Mouse (Mus musculus) c-Kit-positive CD71-negative TER-119-negative erythroid progenitor cells, embryonic 14.5 days (primary cell): Measurements from ENCODE around the gene Gspt1.

Experiments
- DNase-seq: peaks from one replicate; pipeline ENCODE4 v3.0.0-alpha.2; 2013; ENCODE audit warnings: low read depth

Gene Gspt1

DNA sequence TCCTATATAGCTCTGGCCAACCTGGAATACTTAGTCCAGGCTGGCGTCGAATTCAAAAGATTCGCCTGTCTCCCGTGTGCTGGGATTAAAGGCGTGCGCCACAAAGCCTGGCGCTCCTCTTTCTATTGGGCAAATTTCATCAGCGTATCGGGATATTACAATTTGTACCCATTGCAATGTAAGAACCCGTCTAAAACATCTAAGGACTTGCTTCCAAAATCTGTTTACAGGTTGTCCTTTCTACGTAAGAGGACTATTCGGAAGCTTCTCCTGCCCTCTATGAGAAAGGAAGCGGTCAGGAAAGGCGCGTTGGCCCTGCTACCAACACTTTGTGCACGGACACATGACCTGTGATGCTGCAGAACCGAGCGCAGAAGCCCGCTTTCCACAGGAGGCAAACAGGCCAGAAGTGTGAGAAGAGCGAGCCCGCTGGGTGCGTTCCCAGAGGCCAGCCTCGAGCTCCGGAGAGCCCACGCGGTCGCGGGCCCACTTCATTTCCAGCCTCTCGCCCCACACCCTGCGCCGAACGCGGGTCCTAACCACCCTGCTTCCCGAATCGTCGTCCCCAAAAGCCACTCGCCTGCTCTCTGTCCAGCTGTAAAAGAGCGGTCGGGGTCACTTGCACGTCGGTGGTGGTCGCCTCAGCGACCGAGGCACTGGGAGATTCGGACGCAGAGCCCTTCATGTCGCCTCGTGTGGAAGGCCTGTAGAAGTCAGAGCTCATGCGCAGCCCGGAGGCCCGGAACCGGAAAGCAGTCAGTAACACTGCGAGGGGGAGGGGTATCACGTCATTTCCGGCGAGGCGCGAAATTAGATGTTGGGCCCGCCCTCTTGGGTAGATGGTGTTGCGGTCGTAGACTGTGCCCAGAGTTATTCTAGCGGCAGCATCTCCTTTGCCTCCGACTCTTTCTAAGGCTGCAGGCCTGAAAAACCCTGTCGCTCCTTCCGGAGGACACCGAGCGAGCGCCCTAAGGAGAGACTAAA is 51.3 kb downstream of the Gspt1 start, which contains the start of gene Rsl1d1:
TSS of gene Rsl1d1 (minus strand) at position 761 of the 984 bp plus-strand sequence.
- DNase-seq, result peak; percentile 98

- DNase-seq, result no peak
Observed at GRCm38 (mm10) chr16:11201740-11202394, 52.3 kb downstream of the Gspt1 start.

- no peak for DNase-seq
Observed at GRCm38 (mm10) chr16:11200247-11200646, 53.9 kb downstream of the Gspt1 start.

GRCm38 (mm10) chr16:11198467-11198866 is 55.7 kb downstream of the Gspt1 start:
- DNase-seq, result no peak

DNA sequence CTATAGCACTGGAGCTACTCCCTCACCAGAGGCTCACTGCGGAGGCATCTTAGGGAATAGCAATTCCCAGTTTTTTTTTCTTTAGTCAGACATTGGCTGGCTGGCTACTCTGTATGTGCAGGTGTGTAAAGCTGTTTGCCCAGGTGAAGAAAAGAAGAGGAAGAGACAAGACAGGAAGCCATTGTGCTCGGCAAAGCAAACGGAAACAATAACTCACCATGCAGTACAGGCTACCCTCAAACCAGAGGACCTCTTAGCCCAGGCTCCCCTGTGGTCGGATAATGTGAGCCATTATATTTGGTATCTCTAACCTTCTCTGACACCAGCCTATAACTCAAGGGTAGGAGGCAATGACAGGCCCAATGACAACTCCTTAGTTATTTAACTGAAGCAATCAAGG is 57.1 kb downstream of the Gspt1 start:
- no peak for DNase-seq

DNA sequence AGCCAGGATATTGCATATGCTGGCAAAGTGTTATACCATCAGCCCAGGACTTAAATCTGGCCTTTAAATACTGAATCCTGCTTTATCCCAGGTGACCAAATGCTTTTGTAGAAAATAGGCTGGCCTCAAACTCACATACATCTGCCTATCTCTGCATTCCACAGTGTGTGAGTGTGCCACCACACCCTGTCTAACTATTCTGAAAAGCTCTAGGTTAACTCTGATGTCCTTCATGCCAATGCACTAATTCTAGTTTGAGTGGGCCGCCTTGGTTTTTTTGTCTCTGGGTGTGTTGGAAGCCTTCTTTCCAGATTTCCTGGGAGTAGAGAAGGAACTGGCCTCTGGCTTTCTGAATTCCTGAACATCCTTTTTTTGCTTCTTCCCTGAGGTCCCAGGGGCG is 60.9 kb downstream of the Gspt1 start:
- no peak for DNase-seq

GRCm38 (mm10) chr16:11190150-11190549 is 64.0 kb downstream of the Gspt1 start:
- no peak for DNase-seq

DNA sequence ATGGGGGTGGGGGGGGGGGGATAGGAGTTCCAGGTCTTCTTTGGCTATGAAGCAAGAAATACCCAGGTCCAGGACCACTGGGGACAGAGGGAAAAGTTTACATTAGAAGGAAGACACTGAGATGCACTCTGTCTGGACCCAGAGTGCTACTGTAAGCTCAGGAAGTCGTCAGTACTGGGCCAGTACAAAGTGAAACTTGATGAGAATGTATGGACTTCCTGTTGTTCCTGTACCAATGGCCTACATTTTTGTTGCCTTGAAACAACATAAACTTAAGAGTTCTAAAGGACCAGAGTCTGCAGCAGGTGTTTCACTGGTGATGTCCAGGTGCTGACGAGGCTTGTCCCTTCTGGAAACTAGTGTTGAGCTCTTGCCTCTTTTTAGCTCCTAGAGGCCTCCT is 76.7 kb downstream of the Gspt1 start:
- DNase-seq, result no peak

DNA sequence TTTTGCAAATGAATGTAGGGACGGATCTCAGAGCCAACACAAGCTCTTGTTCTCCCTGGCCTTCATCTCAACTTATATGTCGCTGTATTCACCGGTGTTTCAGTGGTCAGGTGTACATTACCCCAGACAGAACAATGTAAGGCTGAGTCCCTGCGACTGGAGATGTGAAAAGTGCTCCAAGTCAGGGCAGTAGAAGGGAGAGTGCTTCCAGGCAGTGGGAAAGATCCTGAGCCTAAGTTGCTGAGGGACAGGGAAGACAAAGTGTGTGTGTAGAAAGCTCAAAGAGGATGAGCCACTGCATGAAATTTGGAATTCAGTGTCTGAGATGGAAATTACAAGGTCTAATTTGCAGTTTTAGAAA is 77.3 kb downstream of the Gspt1 start:
- no peak for DNase-seq

DNA sequence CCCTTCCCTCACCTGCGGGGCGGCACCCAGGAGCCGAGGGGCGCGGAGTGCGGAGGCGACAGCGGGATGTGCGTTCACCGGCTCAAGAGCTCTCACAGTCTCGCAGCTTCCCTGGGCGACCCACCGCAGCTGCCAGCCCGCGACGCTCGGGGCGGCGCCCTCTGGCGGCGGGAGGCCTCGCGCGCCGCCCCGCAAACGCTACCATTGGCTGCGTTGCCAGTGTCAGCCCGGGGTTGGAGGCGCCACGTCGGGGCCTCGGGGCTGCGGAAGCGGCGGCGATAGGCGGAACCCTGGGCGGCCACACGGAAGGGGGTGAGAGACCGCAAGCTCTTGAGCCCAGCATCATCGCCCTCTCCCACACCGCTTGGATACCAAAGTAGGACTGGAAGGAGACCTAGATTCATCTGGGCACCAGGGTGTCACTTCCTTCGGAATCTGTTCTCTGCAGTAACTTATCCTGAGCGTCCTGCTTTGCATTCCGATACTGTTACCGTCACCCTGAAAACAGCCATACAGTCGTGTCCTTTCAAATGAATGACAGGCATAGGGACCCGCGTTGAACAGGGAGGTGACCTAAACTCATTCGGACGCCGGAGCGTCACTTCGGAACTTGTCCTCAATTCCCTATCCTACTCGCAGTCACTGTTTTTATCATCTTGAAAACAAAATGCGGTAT is 77.8 kb downstream of the Gspt1 start, which contains the start of gene Zc3h7a:
TSS of gene Zc3h7a (minus strand) at position 186 of the 676 bp plus-strand sequence.
- peak; percentile 79 for DNase-seq

DNA sequence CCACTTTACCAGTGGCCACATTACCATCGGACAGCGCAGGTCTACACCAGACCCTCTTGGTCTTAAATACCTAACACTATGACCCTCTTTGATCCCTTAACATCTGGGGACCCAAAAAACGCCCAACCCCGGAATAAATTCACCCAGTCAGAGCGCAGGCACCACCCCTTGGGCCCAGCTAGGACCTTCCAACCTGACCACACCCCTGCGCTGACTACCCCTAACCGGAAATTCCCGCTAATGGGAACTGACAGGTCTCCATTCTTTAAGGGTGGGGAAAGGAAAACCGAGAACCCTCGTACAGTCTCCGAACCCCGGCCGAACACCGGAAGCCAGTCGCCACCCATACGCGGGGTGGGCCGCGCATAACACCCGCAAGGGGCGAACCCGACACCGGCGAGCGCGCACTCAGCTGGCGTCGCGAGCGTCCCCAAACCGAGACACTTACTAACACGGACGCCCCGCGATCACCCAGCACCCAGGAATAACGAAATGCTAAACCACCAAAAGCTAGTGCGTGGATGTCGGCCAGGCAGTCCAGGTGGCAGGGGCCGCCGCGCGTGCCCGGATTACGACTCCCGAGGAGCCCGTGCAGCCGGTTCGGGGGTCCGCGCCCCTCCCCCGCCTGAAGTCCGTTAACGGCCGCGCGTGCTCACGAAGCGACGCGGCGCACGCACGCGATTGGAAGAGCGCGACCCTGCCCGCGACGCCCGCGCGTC is 78.5 kb downstream of the Gspt1 start:
- DNase-seq, result peak; percentile 72

DNA sequence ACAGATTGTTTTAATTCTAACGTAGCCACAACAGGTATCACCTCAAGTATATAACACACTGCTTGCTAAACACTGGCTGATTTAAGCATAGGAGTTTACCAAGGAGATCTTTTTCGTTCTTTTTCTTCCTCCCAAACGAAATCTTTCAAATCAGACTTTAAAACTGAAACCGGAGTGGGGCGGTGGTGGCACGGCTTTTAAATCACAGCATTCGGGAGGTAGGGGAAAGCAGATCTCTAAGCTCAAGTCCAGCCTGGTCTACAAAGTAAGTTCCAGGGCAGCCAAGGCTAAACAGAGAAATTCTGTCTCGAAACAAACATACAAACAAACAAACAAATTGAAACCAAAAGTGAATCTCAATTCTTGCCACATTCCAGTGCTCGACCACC is 79.0 kb downstream of the Gspt1 start:
- no peak for DNase-seq

DNA sequence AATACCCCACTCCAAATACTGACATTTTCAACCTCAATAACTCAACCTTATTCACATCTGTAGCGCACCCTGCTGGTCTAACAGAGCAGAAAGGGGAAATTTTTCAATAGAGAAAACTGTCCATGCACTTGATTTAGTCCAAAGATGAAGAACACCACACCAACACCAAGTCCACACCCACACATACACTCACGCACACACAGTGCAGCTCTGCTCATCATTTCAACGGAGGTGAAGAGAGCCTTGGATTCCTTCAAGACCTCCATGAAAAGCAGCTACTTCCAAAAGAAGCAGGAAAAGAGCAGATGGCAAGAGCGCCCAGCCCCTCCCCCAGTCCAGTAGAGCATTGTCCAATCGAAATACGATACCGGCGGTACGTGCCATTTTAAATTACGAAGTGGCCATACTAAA is 79.4 kb downstream of the Gspt1 start:
- peak; percentile 76 for DNase-seq

- no peak for DNase-seq
Observed at GRCm38 (mm10) chr16:11171679-11172078, 82.4 kb downstream of the Gspt1 start.
